Mouse (Mus musculus): Measurements from ENCODE around the gene Immp1l.

Immp1l gene

GRCm38 (mm10) chr2:105903896-105904756, at the start of gene Immp1l, which contains the start of gene Elp4:
Immp1l (plus strand) TSS chr2:105904638.
Elp4 (minus strand) TSS chr2:105904564.
- DNase-seq (ENCODE audit: low spot score in 2 of 2), result peak; percentile 95 to 97

- DNase-seq (ENCODE audit: low spot score in 2 of 2), result peak; percentile 17 to 31
These were observed 49.7 kb upstream of the Immp1l start for GRCm38 (mm10) chr2:105854740-105855139.

GRCm38 (mm10) chr2:105873403-105873802, 31.0 kb upstream of the Immp1l start:
- DNase-seq (ENCODE audit: low spot score in 2 of 2), result no peak

- DNase-seq (ENCODE audit: low spot score in 2 of 2), result no peak
These were observed 13.6 kb upstream of the Immp1l start for GRCm38 (mm10) chr2:105890816-105891215.

- no peak for DNase-seq (ENCODE audit: low spot score in 2 of 2)
These were observed 314 bp downstream of the Immp1l start for GRCm38 (mm10) chr2:105904757-105905146.

- DNase-seq (ENCODE audit: low spot score in 2 of 2), result peak in 1 of 2 experiments; percentile 9
These were observed 3.9 kb downstream of the Immp1l start for GRCm38 (mm10) chr2:105908351-105908750.

GRCm38 (mm10) chr2:105910611-105911010, 6.2 kb downstream of the Immp1l start:
- no peak for DNase-seq (ENCODE audit: low spot score in 2 of 2)

- no peak for DNase-seq (ENCODE audit: low spot score in 2 of 2)
These were observed 9.4 kb downstream of the Immp1l start for GRCm38 (mm10) chr2:105913655-105914366.

GRCm38 (mm10) chr2:105916671-105917070, 12.2 kb downstream of the Immp1l start:
- no peak for DNase-seq (ENCODE audit: low spot score in 2 of 2)

GRCm38 (mm10) chr2:105917623-105918346, 13.3 kb downstream of the Immp1l start:
- no peak for DNase-seq (ENCODE audit: low spot score in 2 of 2)

- no peak for DNase-seq (ENCODE audit: low spot score in 2 of 2)
These were observed 45.7 kb downstream of the Immp1l start for GRCm38 (mm10) chr2:105950131-105950530.

GRCm38 (mm10) chr2:105951350-105951940, 47.0 kb downstream of the Immp1l start:
- DNase-seq (ENCODE audit: low spot score in 2 of 2), result no peak

- no peak for DNase-seq (ENCODE audit: low spot score in 2 of 2)
These were observed 49.4 kb downstream of the Immp1l start for GRCm38 (mm10) chr2:105953862-105954261.

GRCm38 (mm10) chr2:105963447-105963846, 59.0 kb downstream of the Immp1l start:
- DNase-seq (ENCODE audit: low spot score in 2 of 2), result no peak

GRCm38 (mm10) chr2:105973941-105974340, 69.5 kb downstream of the Immp1l start:
- no peak for DNase-seq (ENCODE audit: low spot score in 2 of 2)

GRCm38 (mm10) chr2:105978065-105978464, 73.6 kb downstream of the Immp1l start:
- DNase-seq (ENCODE audit: low spot score in 2 of 2), result no peak

- no peak for DNase-seq (ENCODE audit: low spot score in 2 of 2)
These were observed 80.8 kb downstream of the Immp1l start for GRCm38 (mm10) chr2:105985206-105985605.

- DNase-seq (ENCODE audit: low spot score in 2 of 2), result no peak
These were observed 82.7 kb downstream of the Immp1l start for GRCm38 (mm10) chr2:105987131-105987530.

GRCm38 (mm10) chr2:105987999-105988398, 83.6 kb downstream of the Immp1l start:
- no peak for DNase-seq (ENCODE audit: low spot score in 2 of 2)

- DNase-seq (ENCODE audit: low spot score in 2 of 2), result peak; percentile 83 to 91
These were observed 98.6 kb downstream of the Immp1l start, which contains the start of gene Dnajc24 for GRCm38 (mm10) chr2:106002835-106003739. Dnajc24 (minus strand) TSS chr2:106003549.
